Mouse (Mus musculus): ENCODE measurements around the gene Ankrd11.

DNA sequence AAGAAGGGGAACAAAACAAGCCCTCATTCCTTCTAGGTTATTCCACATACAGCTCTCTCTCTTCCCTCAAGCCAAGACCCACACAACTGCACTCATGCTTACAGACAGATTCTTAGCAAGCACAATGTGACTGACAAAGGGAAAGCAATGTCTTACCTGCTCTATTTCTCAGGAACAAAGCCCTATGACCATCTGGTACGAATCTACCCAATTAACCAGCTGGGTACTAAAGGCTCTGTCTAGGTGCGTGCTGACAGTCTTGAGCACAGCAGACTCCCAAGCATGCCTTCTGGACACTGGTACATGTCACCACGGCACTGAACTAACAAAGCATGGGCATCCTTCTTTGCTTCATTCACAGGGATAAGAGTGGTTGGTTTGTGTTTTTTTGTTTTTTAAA, 103.9 kb downstream of the Ankrd11 start:
- TF ChIP-seq CTCF (IDR thresholded peaks at IDR 0.05; ENCODE audit: insufficient read depth, low read length): no peak
- no peak for TF ChIP-seq POLR2A (IDR thresholded peaks at IDR 0.05; ENCODE audit: borderline replicate concordance, extremely low read depth, low read depth, low read length)
